Mouse (Mus musculus) heart, embryonic 15.5 days (tissue): ENCODE data around the gene Wbp4. TPM values are rescaled to one million over a fixed set of nuclear protein-coding genes. Genes with fewer than 3 reads are reported as not detected.
A peak's percentile ranks its signal among the peaks of the same experiment; 100 is the strongest.
"Not testable (repeated sequence)": the region's sequence is repeated elsewhere in the genome, so short reads cannot be mapped to it uniquely, and the experiment has no call there.

Experiments
- ATAC-seq: fragments of 200-750 bp; cut with Nextera tagmentation; replicated peaks from 2 replicates; pipeline ENCODE4 v1.8.0; 2017; ENCODE audit warnings: low read depth, moderate TSS enrichment; ENCODE audit not compliant: insufficient number of reproducible peaks, insufficient read depth, low FRiP score
- H3K27ac ChIP-seq: fragments of 300-500 bp; sonication (generic); 2 replicates; pipeline ENCODE4 v1.5.1; 2015; ENCODE audit warnings: mild to moderate bottlenecking, inconsistent platforms
- H3K27me3 ChIP-seq: fragments of 300-500 bp; sonication (generic); 2 replicates; pipeline ENCODE4 v1.6.1; 2015; ENCODE audit warnings: inconsistent platforms
- H3K36me3 ChIP-seq: fragments of 300-500 bp; sonication (generic); 2 replicates; pipeline ENCODE4 v1.6.1; 2015; ENCODE audit warnings: mild to moderate bottlenecking, inconsistent platforms
- H3K4me1 ChIP-seq: fragments of 300-500 bp; sonication (generic); replicated peaks from 2 replicates; pipeline ENCODE4 v1.6.1; 2015; ENCODE audit warnings: inconsistent platforms
- H3K4me2 ChIP-seq: fragments of 300-500 bp; sonication (generic); 2 replicates; pipeline ENCODE4 v1.6.1; 2015; ENCODE audit warnings: inconsistent platforms, mild to moderate bottlenecking, moderate library complexity
- H3K4me3 ChIP-seq: fragments of 300-500 bp; sonication (generic); 2 replicates; pipeline ENCODE4 v1.5.1; 2015; ENCODE audit warnings: mild to moderate bottlenecking, inconsistent platforms
- H3K9ac ChIP-seq: fragments of 300-500 bp; sonication (generic); 2 replicates; pipeline ENCODE4 v1.6.1; 2015; ENCODE audit warnings: mild to moderate bottlenecking, inconsistent platforms
- H3K9me3 ChIP-seq: fragments of 300-500 bp; sonication (generic); replicated peaks from 2 replicates; pipeline ENCODE4 v1.6.1; 2016; ENCODE audit warnings: inconsistent platforms
- WGBS: fragments of 180-500 bp; shearing (Covaris S2); methylation state at CpG from one replicate; pipeline ENCODE4 v1.1.7; 2015; ENCODE audit warnings: mixed read lengths; 5-methylcytosine and 5-hydroxymethylcytosine counted together
- polyA plus RNA-seq: library from polyadenylated mRNA; unstranded; fragments of >200 nt; fragmentation: Nextera tagmentation; extraction: Ambion mirVana; gene quantifications from 2 replicates; pipeline ENCODE4 v1.2.1, GENCODE M21; 2015

The Wbp4 gene
- polyA plus RNA-seq, 1 experiment from 2014 or later, result 25.7 TPM

- no peaks in the 10 kb centered on the region for H3K9me3 ChIP-seq
Measured at GRCm38 (mm10) chr14:79445055-79445620, 36.2 kb downstream of the Wbp4 start.

GRCm38 (mm10) chr14:79444601-79445000 is 36.7 kb downstream of the Wbp4 start:
- Histone ChIP-seq H3K4me2 (no peak overlapping the region), H3K4me1 (no peaks in the 10 kb centered on the region), H3K9me3 (no peaks in the 10 kb centered on the region), H3K27ac (no peak overlapping the region), H3K27me3 (no peaks in the 10 kb centered on the region), H3K4me3 (no peak overlapping the region), H3K36me3 (no peaks in the 10 kb centered on the region), H3K9ac (no peak overlapping the region)
- no peak for ATAC-seq
- 85% methylated on average over 9 of the region's 9 CpGs for WGBS

More at GRCm38 (mm10) chr14:79445055-79445620, 36.2 kb downstream of the Wbp4 start:
- Histone ChIP-seq H3K4me3 (no peak overlapping the region), H3K9ac (no peak overlapping the region), H3K36me3 (no peaks in the 10 kb centered on the region), H3K27me3 (no peaks in the 10 kb centered on the region), H3K4me1 (no peaks in the 10 kb centered on the region), H3K4me2 (no peak overlapping the region), H3K27ac (no peak overlapping the region)
- WGBS, result 72% methylated on average over 16 of the region's 16 CpGs
- ATAC-seq, result no peak

- WGBS, result 63% methylated on average over 5 of the region's 5 CpGs
- Histone ChIP-seq H3K4me1 (no peaks in the 10 kb centered on the region), H3K27ac (no peak overlapping the region), H3K9me3 (no peaks in the 10 kb centered on the region), H3K36me3 (no peaks in the 10 kb centered on the region), H3K9ac (no peak overlapping the region), H3K4me3 (no peak overlapping the region), H3K27me3 (no peaks in the 10 kb centered on the region), H3K4me2 (no peak overlapping the region)
- no peak for ATAC-seq
Measured at GRCm38 (mm10) chr14:79441441-79441840, 39.9 kb downstream of the Wbp4 start.

- no peak overlapping the region for H3K27ac ChIP-seq
- ATAC-seq, result no peak
- 77% methylated on average over 2 of the region's 2 CpGs for WGBS
Measured at GRCm38 (mm10) chr14:79440655-79441054, 40.7 kb downstream of the Wbp4 start.

GRCm38 (mm10) chr14:79434068-79434467 is 47.3 kb downstream of the Wbp4 start:
- no peak overlapping the region for H3K9ac ChIP-seq
- ATAC-seq, result no peak
- H3K27ac ChIP-seq, result no peak overlapping the region
- WGBS, result 74% methylated on average over 1 of the region's 1 CpGs
- no peaks in the 10 kb centered on the region for H3K36me3 ChIP-seq
- H3K27me3 ChIP-seq, result no peaks in the 10 kb centered on the region
- H3K4me2 ChIP-seq, result no peak overlapping the region
- H3K4me3 ChIP-seq, result no peak overlapping the region
- H3K4me1 ChIP-seq, result no peaks in the 10 kb centered on the region
- no peaks in the 10 kb centered on the region for H3K9me3 ChIP-seq

More at GRCm38 (mm10) chr14:79440655-79441054, 40.7 kb downstream of the Wbp4 start:
- no peak overlapping the region for H3K4me2 ChIP-seq
- no peaks in the 10 kb centered on the region for H3K4me1 ChIP-seq
- no peaks in the 10 kb centered on the region for H3K9me3 ChIP-seq
- no peaks in the 10 kb centered on the region for H3K36me3 ChIP-seq
- no peak overlapping the region for H3K9ac ChIP-seq
- no peaks in the 10 kb centered on the region for H3K27me3 ChIP-seq
- H3K4me3 ChIP-seq, result no peak overlapping the region

- WGBS, result 54% methylated on average over 13 of the region's 59 CpGs
- H3K27me3 ChIP-seq, H3K9me3 ChIP-seq, H3K4me1 ChIP-seq: not testable (repeated sequence)
- peak overlapping the region; percentile 52 for H3K4me3 ChIP-seq
- peak overlapping the region; percentile 92 for H3K27ac ChIP-seq
- H3K36me3 ChIP-seq, result peaks cover 13% of the 10 kb centered on the region
- peak overlapping the region; percentile 63 for H3K4me2 ChIP-seq
- ATAC-seq, result peak; percentile 27
- peak overlapping the region; percentile 55 for H3K9ac ChIP-seq
Measured at GRCm38 (mm10) chr14:79426730-79427365, 54.5 kb downstream of the Wbp4 start.

GRCm38 (mm10) chr14:79425979-79426729 is 55.2 kb downstream of the Wbp4 start, which contains the start of gene Kbtbd7:
Gene Kbtbd7 (plus strand): TSS chr14:79426511.
- Histone ChIP-seq H3K4me1 (peaks cover 2% of the 10 kb centered on the region; the same call in 1 of the 2 replicates), H3K9me3 (peaks cover 4% of the 10 kb centered on the region; the same call in 1 of the 2 replicates), H3K4me3 (peak within 1 kb of the TSS; percentile 52), H3K27me3 (no peaks in the 10 kb centered on the region), H3K27ac (peak within 1 kb of the TSS; percentile 92), H3K9ac (peak within 1 kb of the TSS; percentile 55), H3K36me3 (peaks cover 13% of the 10 kb centered on the region), H3K4me2 (peak within 1 kb of the TSS; percentile 63)
- ATAC-seq, result peak; percentile 100
- 1% methylated on average over 29 of the region's 44 CpGs for WGBS

- 71% methylated on average over 20 of the region's 20 CpGs for WGBS
- no peaks in the 10 kb centered on the region for H3K9me3 ChIP-seq
Measured at GRCm38 (mm10) chr14:79420083-79420685, 61.1 kb downstream of the Wbp4 start.

GRCm38 (mm10) chr14:79413121-79413520 is 68.2 kb downstream of the Wbp4 start:
- no peaks in the 10 kb centered on the region for H3K9me3 ChIP-seq
- H3K4me2 ChIP-seq, result no peak overlapping the region
- 84% methylated on average over 6 of the region's 6 CpGs for WGBS
- H3K4me1 ChIP-seq, result no peaks in the 10 kb centered on the region
- peaks cover 23% of the 10 kb centered on the region for H3K36me3 ChIP-seq
- no peak overlapping the region for H3K4me3 ChIP-seq
- no peaks in the 10 kb centered on the region for H3K27me3 ChIP-seq
- no peak for ATAC-seq
- H3K27ac ChIP-seq, result no peak overlapping the region
- H3K9ac ChIP-seq, result no peak overlapping the region

More at GRCm38 (mm10) chr14:79420083-79420685, 61.1 kb downstream of the Wbp4 start:
- no peak overlapping the region for H3K9ac ChIP-seq
- H3K27ac ChIP-seq, result no peak overlapping the region
- no peak for ATAC-seq
- peaks cover 16% of the 10 kb centered on the region for H3K36me3 ChIP-seq
- no peak overlapping the region for H3K4me2 ChIP-seq
- no peaks in the 10 kb centered on the region for H3K4me1 ChIP-seq
- no peaks in the 10 kb centered on the region for H3K27me3 ChIP-seq
- no peak overlapping the region for H3K4me3 ChIP-seq

GRCm38 (mm10) chr14:79410662-79411061 is 70.7 kb downstream of the Wbp4 start:
- H3K27me3 ChIP-seq, result no peaks in the 10 kb centered on the region
- no peak overlapping the region for H3K4me2 ChIP-seq
- no peaks in the 10 kb centered on the region for H3K9me3 ChIP-seq
- H3K4me1 ChIP-seq, result no peaks in the 10 kb centered on the region
- WGBS, result 71% methylated on average over 2 of the region's 2 CpGs
- no peak overlapping the region for H3K9ac ChIP-seq
- H3K27ac ChIP-seq, result no peak overlapping the region
- peaks cover 24% of the 10 kb centered on the region for H3K36me3 ChIP-seq
- H3K4me3 ChIP-seq, result no peak overlapping the region
- no peak for ATAC-seq
